Mouse (Mus musculus) C2C12 (cell line): Measurements from ENCODE around the gene Ube2n. TPM values are rescaled to one million over a fixed set of nuclear protein-coding genes. Genes with fewer than 3 reads are reported as not detected.

Source experiments
- H3K27me3 ChIP-seq: one replicate; pipeline ENCODE4 v1.6.1; 2011; ENCODE audit not compliant: control insufficient read depth, insufficient read depth, insufficient read length
- H3K36me3 ChIP-seq: one replicate; pipeline ENCODE4 v1.6.1; 2011; ENCODE audit not compliant: control insufficient read depth, insufficient read depth
- H3K4me3 ChIP-seq: one replicate; pipeline ENCODE4 v1.5.1; 2011; ENCODE audit warnings: mild to moderate bottlenecking, control low read depth; ENCODE audit not compliant: poor library complexity, insufficient read depth, severe bottlenecking
- H3K79me2 ChIP-seq: one replicate; pipeline ENCODE4 v1.6.1; 2011; ENCODE audit not compliant: control insufficient read depth, insufficient read depth
- H3K79me3 ChIP-seq: one replicate; pipeline ENCODE4 v1.6.1; 2011; ENCODE audit warnings: low read depth, control low read depth
- H3ac ChIP-seq: one replicate; pipeline ENCODE3; 2011; ENCODE audit warnings: low read depth; ENCODE audit not compliant: control insufficient read depth, insufficient read length
- CEBPB ChIP-seq: IDR thresholded peaks from one replicate; pipeline ENCODE4 v1.6.1; 2011; ENCODE audit warnings: low read depth, mild to moderate bottlenecking, control low read depth, moderate library complexity
- CTCF ChIP-seq: IDR thresholded peaks from one replicate; pipeline ENCODE4 v1.5.1; 2011; ENCODE audit not compliant: control insufficient read depth, insufficient read depth, insufficient read length
- FOSL1 ChIP-seq: IDR thresholded peaks from one replicate; pipeline ENCODE4 v1.8.0; 2011; ENCODE audit warnings: mild to moderate bottlenecking, low read length; ENCODE audit not compliant: poor library complexity, insufficient read depth, severe bottlenecking
- MAX ChIP-seq: IDR thresholded peaks from one replicate; pipeline ENCODE4 v1.6.1; 2011; ENCODE audit warnings: mild to moderate bottlenecking, control low read depth
- MYOD1 ChIP-seq: IDR thresholded peaks from one replicate; pipeline ENCODE4 v1.6.1; 2011; ENCODE audit warnings: low read depth; ENCODE audit not compliant: control insufficient read depth, insufficient read length
- MYOG ChIP-seq: IDR thresholded peaks from one replicate; pipeline ENCODE4 v1.6.1; 2011; ENCODE audit not compliant: control insufficient read depth, insufficient read length; ENCODE audit errors: extremely low read depth
- USF1 ChIP-seq: IDR thresholded peaks from one replicate; pipeline ENCODE4 v1.6.1; 2011; ENCODE audit warnings: low read depth, mild to moderate bottlenecking, control low read depth, moderate library complexity
- polyA plus RNA-seq: library from polyadenylated mRNA; unstranded; fragments of >200 nt; fragmentation: generic; extraction: Trizol; gene quantifications from one replicate; pipeline ENCODE4 v1.2.1, GENCODE M21; 2012; ENCODE audit warnings: missing spikeins

The Ube2n gene
- polyA plus RNA-seq, 1 experiment, result 168 TPM

DNA sequence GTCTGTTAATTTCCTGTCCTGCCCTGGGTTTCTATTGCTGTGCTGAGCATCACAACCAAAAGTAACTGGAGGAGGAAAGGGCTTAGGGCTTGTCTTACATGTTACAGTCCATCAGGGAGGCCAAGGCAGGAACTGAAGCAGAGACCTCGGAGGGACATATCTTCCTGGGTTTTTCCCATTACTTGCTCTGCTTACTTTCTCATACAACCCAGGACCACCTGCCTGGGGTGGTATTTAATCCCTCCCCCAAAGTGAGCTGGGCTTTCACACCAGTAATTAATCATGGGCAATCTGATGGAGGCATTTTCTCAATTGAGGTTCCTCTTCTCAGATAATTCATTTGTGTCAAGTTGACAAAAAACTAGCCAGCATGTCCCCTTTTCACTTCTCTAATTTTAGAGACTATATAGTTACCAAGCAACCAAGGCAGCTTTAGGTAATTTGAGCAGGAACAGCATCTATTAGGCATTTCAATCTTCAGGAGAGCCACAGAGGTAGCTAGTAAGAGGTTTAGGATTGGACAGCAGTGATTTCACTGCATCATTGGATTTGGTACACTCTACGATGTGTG is 15.7 kb downstream of the Ube2n start:
- Histone ChIP-seq H3K4me3 (no peak overlapping the region), H3K36me3 (peaks cover 14% of the 10 kb centered on the region), H3K79me2 (peaks cover 100% of the 10 kb centered on the region), H3ac (no peak overlapping the region), H3K27me3 (no peaks in the 10 kb centered on the region), H3K79me3 (peaks cover 100% of the 10 kb centered on the region)
- TF ChIP-seq MYOD1 (no peak), MAX (no peak), MYOG (no peak), USF1 (no peak)

DNA sequence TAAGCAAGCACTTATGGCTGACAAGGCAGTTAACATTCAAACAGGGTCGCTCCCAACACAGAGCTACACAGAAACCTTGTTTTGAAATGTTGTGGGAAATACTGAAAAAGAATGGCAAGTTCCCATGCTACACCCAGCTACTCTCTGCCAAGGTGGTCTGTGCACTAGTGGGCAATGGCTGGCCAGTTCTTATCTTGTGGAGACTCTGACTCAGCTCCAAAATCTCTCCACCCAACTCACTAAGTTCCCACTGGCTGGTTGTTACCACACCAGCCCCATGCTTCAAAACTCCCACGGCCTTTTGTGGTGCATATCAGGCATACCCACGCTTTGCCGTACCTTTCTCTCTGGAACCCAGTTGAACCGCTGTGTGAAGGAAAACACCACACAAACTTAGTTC is 18.0 kb downstream of the Ube2n start:
- Histone ChIP-seq H3ac (no peak overlapping the region), H3K79me3 (peaks cover 98% of the 10 kb centered on the region), H3K27me3 (no peaks in the 10 kb centered on the region), H3K79me2 (peaks cover 100% of the 10 kb centered on the region), H3K4me3 (no peak overlapping the region), H3K36me3 (peaks cover 9% of the 10 kb centered on the region)
- TF ChIP-seq CTCF, result no peak
- no peak for TF ChIP-seq USF1
- TF ChIP-seq FOSL1, result no peak
- no peak for TF ChIP-seq MYOD1
- TF ChIP-seq MYOG, result no peak
- no peak for TF ChIP-seq CEBPB

DNA sequence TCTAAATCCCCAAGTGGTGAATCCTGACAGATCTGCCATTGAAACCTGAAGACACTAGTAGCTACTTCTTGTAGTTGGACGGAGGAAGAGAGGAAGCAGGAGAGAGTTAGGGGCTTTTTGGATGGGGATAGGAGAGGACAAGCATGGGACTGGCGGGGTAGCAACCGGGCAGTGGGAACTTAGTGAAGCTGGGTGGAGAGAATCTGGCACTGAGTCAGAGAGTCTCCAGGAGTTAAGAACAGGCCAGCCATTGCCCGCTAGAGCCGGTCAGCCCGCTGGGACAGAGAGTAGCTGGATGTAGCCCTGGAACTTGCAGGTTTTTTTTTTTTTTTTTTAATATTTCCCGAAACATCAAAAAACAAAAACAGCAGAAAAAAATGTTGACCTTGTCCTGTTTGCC is 18.4 kb downstream of the Ube2n start:
- Histone ChIP-seq H3K79me2 (peaks cover 100% of the 10 kb centered on the region), H3ac (no peak overlapping the region), H3K4me3 (no peak overlapping the region), H3K27me3 (no peaks in the 10 kb centered on the region), H3K79me3 (peaks cover 98% of the 10 kb centered on the region), H3K36me3 (peaks cover 6% of the 10 kb centered on the region)
- no peak for TF ChIP-seq CEBPB
- TF ChIP-seq MYOG, result no peak
- TF ChIP-seq CTCF, result no peak
- no peak for TF ChIP-seq MYOD1
- TF ChIP-seq MAX, result no peak
- no peak for TF ChIP-seq FOSL1
- TF ChIP-seq USF1, result no peak

DNA sequence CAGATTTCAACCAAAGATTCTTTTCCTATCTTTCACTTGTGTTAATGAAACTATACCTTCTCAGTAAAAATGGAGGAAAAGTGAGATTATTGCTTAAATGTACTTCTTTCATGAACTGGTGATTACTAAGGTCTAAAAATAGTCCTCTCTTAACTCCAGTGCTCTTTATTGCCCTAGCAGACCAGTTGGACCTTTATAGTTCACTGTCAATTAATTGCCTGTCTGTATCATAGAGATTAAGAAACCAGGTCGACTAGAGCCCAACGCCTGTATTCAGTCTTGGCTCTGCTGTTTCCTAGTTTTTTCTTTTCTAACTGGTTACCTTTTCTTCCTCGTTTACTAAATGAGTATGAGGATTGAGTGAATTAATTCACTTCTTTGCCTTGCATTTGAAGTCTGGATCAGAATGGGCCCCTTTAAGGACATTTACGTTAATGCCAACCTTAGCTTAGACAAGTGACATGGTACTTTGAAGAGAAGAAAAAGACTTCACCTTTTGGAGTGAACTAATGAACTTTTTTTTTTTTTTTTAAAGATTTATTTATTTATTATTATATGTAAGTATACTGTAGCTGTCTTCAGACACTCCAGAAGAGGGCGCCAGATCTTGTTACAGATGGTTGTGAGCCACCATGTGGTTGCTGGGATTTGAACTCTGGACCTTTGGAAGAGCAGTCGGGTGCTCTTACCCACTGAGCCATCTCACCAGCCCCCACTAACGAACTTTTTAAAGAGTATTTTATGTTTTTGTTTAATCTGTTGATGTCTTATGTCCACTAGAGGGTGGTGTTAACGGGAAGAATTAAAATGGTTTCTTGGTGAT is 20.7 kb downstream of the Ube2n start:
- peaks cover 98% of the 10 kb centered on the region for H3K79me3 ChIP-seq
- H3K36me3 ChIP-seq, result no peaks in the 10 kb centered on the region
- no peak overlapping the region for H3ac ChIP-seq
- H3K27me3 ChIP-seq, result no peaks in the 10 kb centered on the region
- H3K4me3 ChIP-seq, result no peak overlapping the region
- H3K79me2 ChIP-seq, result peaks cover 100% of the 10 kb centered on the region
- TF ChIP-seq MYOD1 (no peak), FOSL1 (no peak), CTCF (no peak), MYOG (no peak)

DNA sequence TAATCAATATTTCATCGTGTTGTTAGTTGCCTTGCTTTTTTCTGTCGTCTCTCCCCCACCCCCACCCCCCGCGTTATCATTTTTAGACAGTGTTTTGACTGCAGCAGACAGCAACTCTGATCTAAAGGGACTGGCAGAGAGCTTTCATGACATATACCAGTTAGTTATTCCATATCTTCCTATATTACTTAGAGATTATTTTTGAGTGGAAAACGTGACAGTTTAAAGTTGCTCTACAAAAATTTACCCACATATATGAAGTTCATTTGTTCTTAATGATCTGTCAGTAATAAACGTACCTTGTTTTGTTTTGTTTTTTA is 21.2 kb downstream of the Ube2n start:
- peaks cover under 1% of the 10 kb centered on the region for H3K36me3 ChIP-seq
- no peaks in the 10 kb centered on the region for H3K27me3 ChIP-seq
- H3K79me3 ChIP-seq, result peaks cover 95% of the 10 kb centered on the region
- peaks cover 100% of the 10 kb centered on the region for H3K79me2 ChIP-seq
- H3K4me3 ChIP-seq, result no peak overlapping the region
- H3ac ChIP-seq, result no peak overlapping the region
- TF ChIP-seq MYOD1 (no peak), CTCF (no peak)

DNA sequence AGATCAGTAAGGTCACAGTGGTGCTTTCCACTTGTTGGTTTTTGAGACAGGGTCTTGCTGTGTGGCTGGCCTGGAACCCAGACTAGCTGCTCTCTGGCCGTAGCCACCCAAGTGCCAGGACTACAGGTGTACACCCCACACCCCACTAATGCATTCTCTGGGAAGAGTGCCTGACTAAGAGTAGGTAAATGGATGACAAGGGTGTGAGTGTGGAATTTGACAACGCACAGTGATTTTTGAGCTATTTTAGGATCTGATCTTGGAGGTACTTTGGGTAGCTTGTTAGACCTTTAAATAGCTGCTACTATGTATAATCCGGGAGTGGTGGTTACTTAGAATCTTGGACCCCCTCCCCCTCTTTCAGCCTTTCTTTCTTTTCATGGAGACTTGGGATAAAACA is 24.3 kb downstream of the Ube2n start:
- Histone ChIP-seq H3K36me3 (peaks cover 23% of the 10 kb centered on the region), H3ac (no peak overlapping the region), H3K27me3 (no peaks in the 10 kb centered on the region), H3K4me3 (no peak overlapping the region), H3K79me3 (peaks cover 70% of the 10 kb centered on the region), H3K79me2 (peaks cover 74% of the 10 kb centered on the region)
- TF ChIP-seq MYOD1 (no peak), USF1 (no peak), FOSL1 (no peak), CTCF (no peak)
